Mouse (Mus musculus) neural tube, embryonic 11.5 days (tissue): ENCODE measurements around the gene Tfcp2. TPM values are rescaled to one million over a fixed set of nuclear protein-coding genes. Genes with fewer than 3 reads are reported as not detected.
"Not testable (repeated sequence)": the region's sequence is repeated elsewhere in the genome, so short reads cannot be mapped to it uniquely, and the experiment has no call there.

Source experiments
- ATAC-seq: fragments of 200-750 bp; cut with Nextera tagmentation; 2 replicates; pipeline ENCODE4 v1.8.0; 2017; ENCODE audit warnings: moderate number of reproducible peaks, mild to moderate bottlenecking, moderate TSS enrichment, moderate library complexity; ENCODE audit not compliant: insufficient read depth, low FRiP score, low TSS enrichment
- DNase-seq: peaks from one replicate; pipeline ENCODE4 v3.0.0-alpha.2; 2015; ENCODE audit warnings: low spot score
- H3K27ac ChIP-seq: fragments of 300-500 bp; sonication (generic); 2 replicates; pipeline ENCODE4 v1.5.1; 2014; ENCODE audit warnings: low read depth, mild to moderate bottlenecking, low read length
- H3K27me3 ChIP-seq: fragments of 300-500 bp; sonication (generic); 2 replicates; pipeline ENCODE4 v1.6.1; 2014; ENCODE audit warnings: mild to moderate bottlenecking, low read length, mixed read lengths; ENCODE audit not compliant: control insufficient read depth, insufficient read depth
- H3K36me3 ChIP-seq: fragments of 300-500 bp; sonication (generic); 2 replicates; pipeline ENCODE4 v1.6.1; 2014; ENCODE audit warnings: mild to moderate bottlenecking, low read length, moderate library complexity, mixed read lengths; ENCODE audit not compliant: control insufficient read depth, insufficient read depth
- H3K4me1 ChIP-seq: fragments of 300-500 bp; sonication (generic); 2 replicates; pipeline ENCODE4 v1.6.1; 2014; ENCODE audit warnings: low read length, mixed read lengths; ENCODE audit not compliant: control insufficient read depth, insufficient read depth
- H3K4me2 ChIP-seq: fragments of 300-500 bp; sonication (generic); 2 replicates; pipeline ENCODE4 v1.6.1; 2014; ENCODE audit warnings: low read depth, mild to moderate bottlenecking, moderate library complexity
- H3K4me3 ChIP-seq: fragments of 300-500 bp; sonication (generic); 2 replicates; pipeline ENCODE4 v1.5.1; 2014; ENCODE audit warnings: low read depth, low read length
- H3K9ac ChIP-seq: fragments of 300-500 bp; sonication (generic); 2 replicates; pipeline ENCODE4 v1.6.1; 2014; ENCODE audit warnings: mild to moderate bottlenecking, low read length
- H3K9me3 ChIP-seq: fragments of 300-500 bp; sonication (generic); 2 replicates; pipeline ENCODE4 v1.6.1; 2016; ENCODE audit warnings: low read length; ENCODE audit not compliant: control insufficient read depth
- WGBS: fragments of 180-500 bp; shearing (Covaris S2); extraction: QIAGEN DNeasy Blood & Tissue Kit; methylation state at CpG from one replicate; pipeline ENCODE4 v1.1.7; 2014; 5-methylcytosine and 5-hydroxymethylcytosine counted together
- polyA plus RNA-seq: library from polyadenylated mRNA; unstranded; fragments of >200 nt; fragmentation: Nextera tagmentation; extraction: Ambion mirVana; gene quantifications from 2 replicates; pipeline ENCODE4 v1.2.1, GENCODE M21; 2014

Gene Tfcp2
- polyA plus RNA-seq, 1 experiment from 2014 or later = 30.2 TPM

DNA sequence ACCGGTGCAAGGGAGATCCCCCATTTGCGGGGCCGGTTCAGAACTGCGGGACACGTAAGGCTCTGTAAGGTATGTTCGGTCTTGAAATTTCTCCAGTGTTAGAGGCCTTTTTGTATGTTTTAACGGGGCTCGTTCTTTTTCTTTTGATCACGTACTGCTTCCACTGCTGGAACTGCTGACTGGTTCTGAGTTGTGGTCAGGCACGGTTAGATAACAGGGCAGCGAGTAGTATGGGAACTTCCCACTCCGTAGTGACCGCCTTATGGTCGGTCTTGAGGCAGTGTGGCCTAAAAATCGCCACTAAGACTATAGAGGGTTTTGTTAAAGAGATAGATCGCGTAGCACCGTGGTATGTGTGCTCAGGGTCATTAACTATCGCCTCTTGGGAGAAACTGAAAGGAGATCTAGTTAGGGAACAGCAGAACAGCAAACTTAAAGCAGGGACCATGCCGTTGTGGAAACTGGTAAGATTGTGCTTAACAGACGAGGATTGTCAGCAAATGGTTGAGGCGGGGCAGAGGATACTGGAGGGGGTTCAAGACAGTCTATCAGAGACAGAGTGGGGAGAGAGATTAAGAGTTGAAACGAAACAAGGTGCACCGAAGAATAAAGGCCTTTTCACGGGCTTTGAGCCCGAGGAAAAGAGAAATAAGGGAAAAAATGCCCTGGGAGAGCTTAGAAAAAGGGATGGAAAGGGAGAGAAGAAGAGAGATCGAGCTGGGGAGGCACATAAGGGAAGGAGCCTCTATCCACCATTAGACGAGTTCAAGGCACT lies 8.7 kb downstream of the Tfcp2 start:
- H3K4me1 ChIP-seq, H3K9me3 ChIP-seq, H3K4me2 ChIP-seq, H3K9ac ChIP-seq, H3K27ac ChIP-seq, ATAC-seq, H3K4me3 ChIP-seq, H3K27me3 ChIP-seq, H3K36me3 ChIP-seq, DNase-seq: not testable (repeated sequence)
- WGBS = 96% methylated on average over 24 of the region's 28 CpGs

- Histone ChIP-seq H3K27me3 (no peaks in the 10 kb centered on the region), H3K4me1 (no peaks in the 10 kb centered on the region), H3K9ac (no peak overlapping the region), H3K27ac (no peak overlapping the region), H3K4me3 (no peak overlapping the region), H3K9me3 (no peaks in the 10 kb centered on the region), H3K36me3 (0 out of 2 replicates have a peak, but pooled peaks cover 2% of the 10 kb centered on the region), H3K4me2 (no peak overlapping the region)
- no peak for DNase-seq
- ATAC-seq = no peak
- 89% methylated on average over 4 of the region's 4 CpGs for WGBS
Measured at GRCm38 (mm10) chr15:100541426-100541825, 10.4 kb downstream of the Tfcp2 start.

- not testable (repeated sequence) for H3K27me3 ChIP-seq, H3K4me1 ChIP-seq, H3K9ac ChIP-seq, H3K9me3 ChIP-seq, ATAC-seq, DNase-seq, H3K36me3 ChIP-seq, H3K4me2 ChIP-seq, H3K27ac ChIP-seq, H3K4me3 ChIP-seq
- 97% methylated on average over 1 of the region's 1 CpGs for WGBS
Measured at GRCm38 (mm10) chr15:100541001-100541400, 10.8 kb downstream of the Tfcp2 start.

GRCm38 (mm10) chr15:100539411-100539810 lies 12.4 kb downstream of the Tfcp2 start:
- H3K4me3 ChIP-seq = no peak overlapping the region
- no peak overlapping the region for H3K27ac ChIP-seq
- no peaks in the 10 kb centered on the region for H3K4me1 ChIP-seq
- no peaks in the 10 kb centered on the region for H3K9me3 ChIP-seq
- 97% methylated on average over 9 of the region's 9 CpGs for WGBS
- no peaks in the 10 kb centered on the region for H3K27me3 ChIP-seq
- H3K9ac ChIP-seq = no peak overlapping the region
- 0 out of 2 replicates have a peak, but pooled peaks cover 2% of the 10 kb centered on the region for H3K36me3 ChIP-seq
- ATAC-seq (no peak), DNase-seq (no peak)
- H3K4me2 ChIP-seq = no peak overlapping the region

DNA sequence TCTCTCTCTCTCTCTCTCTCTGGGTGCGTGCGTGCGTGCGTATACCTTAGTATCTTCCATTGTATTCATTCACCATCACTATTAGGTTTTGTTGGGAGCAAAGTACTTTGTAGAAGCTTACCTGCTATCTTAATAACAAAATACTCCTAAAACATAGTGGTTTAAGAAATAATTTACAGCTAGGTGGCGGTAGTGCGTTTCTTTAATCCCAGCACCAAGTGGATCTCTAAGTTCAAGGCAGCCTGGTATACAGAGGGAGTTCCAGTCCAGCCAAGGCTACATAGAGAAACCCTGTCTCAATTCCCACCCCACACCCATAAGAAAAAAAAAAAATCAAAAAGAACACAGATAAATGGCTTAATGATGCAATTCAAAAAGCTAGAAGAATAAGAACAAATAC lies 13.9 kb downstream of the Tfcp2 start:
- Histone ChIP-seq H3K9me3 (no peaks in the 10 kb centered on the region), H3K4me1 (no peaks in the 10 kb centered on the region), H3K9ac (no peak overlapping the region), H3K4me2 (no peak overlapping the region), H3K27me3 (no peaks in the 10 kb centered on the region), H3K36me3 (0 out of 2 replicates have a peak, but pooled peaks cover 2% of the 10 kb centered on the region), H3K4me3 (no peak overlapping the region), H3K27ac (no peak overlapping the region)
- no peak for ATAC-seq
- WGBS = 89% methylated on average over 6 of the region's 6 CpGs
- DNase-seq = no peak

- Histone ChIP-seq H3K36me3 (peaks cover 3% of the 10 kb centered on the region), H3K4me1 (no peaks in the 10 kb centered on the region), H3K4me2 (no peak overlapping the region), H3K9ac (no peak overlapping the region), H3K4me3 (no peak overlapping the region), H3K27ac (no peak overlapping the region), H3K27me3 (no peaks in the 10 kb centered on the region), H3K9me3 (no peaks in the 10 kb centered on the region)
- DNase-seq (no peak), ATAC-seq (no peak)
- WGBS = 91% methylated on average over 5 of the region's 5 CpGs
Measured at GRCm38 (mm10) chr15:100527900-100528299, 23.9 kb downstream of the Tfcp2 start.

- H3K4me2 ChIP-seq = no peak overlapping the region
- H3K27me3 ChIP-seq = no peaks in the 10 kb centered on the region
- no peaks in the 10 kb centered on the region for H3K9me3 ChIP-seq
- no peak for ATAC-seq
- no peak overlapping the region for H3K9ac ChIP-seq
- H3K4me1 ChIP-seq = no peaks in the 10 kb centered on the region
- no peak for DNase-seq
- WGBS = 93% methylated on average over 13 of the region's 14 CpGs
- H3K4me3 ChIP-seq = no peak overlapping the region
- no peak overlapping the region for H3K27ac ChIP-seq
- peaks cover 5% of the 10 kb centered on the region for H3K36me3 ChIP-seq
Measured at GRCm38 (mm10) chr15:100525405-100525804, 26.4 kb downstream of the Tfcp2 start.

GRCm38 (mm10) chr15:100520306-100520705 lies 31.5 kb downstream of the Tfcp2 start:
- Histone ChIP-seq H3K36me3 (peaks cover 6% of the 10 kb centered on the region), H3K9me3 (no peaks in the 10 kb centered on the region), H3K4me2 (no peak overlapping the region), H3K4me3 (no peak overlapping the region), H3K27me3 (no peaks in the 10 kb centered on the region), H3K27ac (no peak overlapping the region), H3K4me1 (no peaks in the 10 kb centered on the region), H3K9ac (no peak overlapping the region)
- DNase-seq (no peak), ATAC-seq (no peak)
- WGBS = 94% methylated on average over 14 of the region's 14 CpGs

GRCm38 (mm10) chr15:100515121-100515520 lies 36.7 kb downstream of the Tfcp2 start:
- 84% methylated on average over 2 of the region's 2 CpGs for WGBS
- H3K36me3 ChIP-seq = peaks cover 18% of the 10 kb centered on the region
- H3K9ac ChIP-seq = no peak overlapping the region
- no peaks in the 10 kb centered on the region for H3K27me3 ChIP-seq
- H3K9me3 ChIP-seq = no peaks in the 10 kb centered on the region
- no peak overlapping the region for H3K4me3 ChIP-seq
- no peak overlapping the region for H3K27ac ChIP-seq
- no peaks in the 10 kb centered on the region for H3K4me1 ChIP-seq
- ATAC-seq (no peak), DNase-seq (no peak)
- H3K4me2 ChIP-seq = no peak overlapping the region
